In the genomic region with DNA sequence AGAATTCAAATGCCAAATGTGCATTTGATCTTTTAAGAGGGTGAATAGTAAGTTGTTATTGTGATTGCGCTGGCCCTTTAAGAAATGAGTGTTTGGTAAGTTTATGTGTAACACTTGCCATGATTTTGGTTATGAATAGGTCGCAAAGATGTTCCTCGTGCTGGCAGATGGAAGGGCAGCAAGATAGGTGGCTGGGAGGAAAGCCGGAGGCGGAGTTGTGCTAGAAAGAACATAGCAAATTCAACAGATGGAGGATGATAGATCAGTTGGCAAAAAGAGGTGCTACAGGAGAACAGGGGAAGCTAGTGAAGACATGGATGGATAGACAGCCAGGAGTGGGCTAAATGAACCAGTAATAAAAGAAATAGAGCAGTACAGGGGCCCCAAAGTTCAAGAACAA, we compare ENCODE assay signal across 13 mouse cellular contexts.
DNase-seq lines count a peak whose midpoint lies in the region; ATAC-seq lines count a peak whose summit lies in the region.
"Had no signal": no experiment of that assay in that cellular context is flagged by ENCODE, and none has a peak within 500 bp of the region (broad histone marks: within the 10 kb centered on the region; RNA-seq: fewer than 3 reads in every experiment).

No protein-coding gene starts in this region.

- ATAC-seq in erythroblast, adult 5-6 weeks (replicated peaks; ENCODE audit: low FRiP score, poor library complexity, severe bottlenecking), result no peak
- ATAC-seq: Patski had no signal

- DNase-seq in frontal cortex, adult 2 months (ENCODE audit: extremely low spot score in 1 of 2, low spot score in 1 of 2), result peak; percentile 65 to 70
- DNase-seq in frontal cortex, postnatal 14 days (ENCODE audit: low spot score in 2 of 2), result no peak
- peak; percentile 66 to 76 for DNase-seq in cerebellum, postnatal 14 days
- DNase-seq in layer of hippocampus, postnatal 36 days, result peak; percentile 64 to 67
- peak; percentile 68 for DNase-seq in telencephalon, adult 2 months (ENCODE audit: low read depth, low spot score)
- DNase-seq in lung, postnatal 25 days (ENCODE audit: low spot score), result no peak
- DNase-seq in ovary, postnatal 36 days (ENCODE audit: low spot score), result no peak
- DNase-seq: heart, postnatal 14 days; kidney, adult 9 months; liver; retina, postnatal 1 day had no signal

Comparison
In these comparisons a context has a peak if more than half of its experiments do, and no peak if none do; other contexts are left out.
1. DNase-seq: peak in frontal cortex, adult 2 months (2 of 2), cerebellum, postnatal 14 days (2 of 2), layer of hippocampus, postnatal 36 days (2 of 2) and telencephalon, adult 2 months (single experiment); none in frontal cortex, postnatal 14 days (0 of 2), lung, postnatal 25 days (single experiment) and ovary, postnatal 36 days (single experiment).